Mouse (Mus musculus): ENCODE measurements around the gene Nme7. TPM values are rescaled to one million over a fixed set of nuclear protein-coding genes. Genes with fewer than 3 reads are reported as not detected.

The Nme7 gene
- polyA plus RNA-seq, 1 experiment = 5.1 TPM

GRCm38 (mm10) chr1:164332559-164332958 lies 28.6 kb downstream of the Nme7 start:
- Histone ChIP-seq H3K9me3 (peaks cover 5% of the 10 kb centered on the region), H3K36me3 (replicated peaks; ENCODE audit: low read length) (peaks cover 23% of the 10 kb centered on the region), H3K4me1 (peaks cover 6% of the 10 kb centered on the region; the same call in 1 of the 2 replicates), H3K27me3 (replicated peaks) (no peaks in the 10 kb centered on the region), H3K4me3 (replicated peaks) (no peak overlapping the region)
- no peak for TF ChIP-seq FLI1 (IDR thresholded peaks at IDR 0.05; ENCODE audit: low read length)
- TF ChIP-seq GATA1 (IDR thresholded peaks at IDR 0.05; ENCODE audit: borderline replicate concordance, low read length) = no peak

DNA sequence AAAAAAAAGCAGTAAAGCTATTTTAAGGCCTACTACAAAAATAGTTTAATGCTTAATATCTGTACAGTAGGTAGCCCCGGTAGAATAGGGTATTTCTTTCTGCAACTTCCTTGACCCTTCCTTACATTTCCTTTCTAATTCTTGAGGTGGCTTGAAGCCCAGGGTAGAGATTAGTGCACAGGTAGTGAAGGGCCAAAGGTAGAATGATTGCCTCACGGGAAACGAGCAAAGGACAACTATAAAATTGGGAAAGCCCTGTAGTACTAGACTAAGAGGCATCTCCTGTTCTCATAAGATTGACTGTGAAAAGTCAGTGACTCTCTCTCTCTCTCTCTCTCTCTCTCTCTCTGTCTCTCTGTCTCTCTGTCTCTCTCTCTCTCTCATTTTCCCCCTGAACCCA lies 31.5 kb downstream of the Nme7 start:
- H3K4me1 ChIP-seq = peaks cover 5% of the 10 kb centered on the region; the same call in 1 of the 2 replicates
- H3K36me3 ChIP-seq (replicated peaks; ENCODE audit: low read length) = peaks cover 21% of the 10 kb centered on the region
- no peak overlapping the region for H3K4me3 ChIP-seq (replicated peaks)
- TF ChIP-seq FLI1 (IDR thresholded peaks at IDR 0.05; ENCODE audit: low read length) (no peak), GATA1 (IDR thresholded peaks at IDR 0.05; ENCODE audit: borderline replicate concordance, low read length) (no peak)
- no peaks in the 10 kb centered on the region for H3K27me3 ChIP-seq (replicated peaks)
- H3K9me3 ChIP-seq = peaks cover 5% of the 10 kb centered on the region

DNA sequence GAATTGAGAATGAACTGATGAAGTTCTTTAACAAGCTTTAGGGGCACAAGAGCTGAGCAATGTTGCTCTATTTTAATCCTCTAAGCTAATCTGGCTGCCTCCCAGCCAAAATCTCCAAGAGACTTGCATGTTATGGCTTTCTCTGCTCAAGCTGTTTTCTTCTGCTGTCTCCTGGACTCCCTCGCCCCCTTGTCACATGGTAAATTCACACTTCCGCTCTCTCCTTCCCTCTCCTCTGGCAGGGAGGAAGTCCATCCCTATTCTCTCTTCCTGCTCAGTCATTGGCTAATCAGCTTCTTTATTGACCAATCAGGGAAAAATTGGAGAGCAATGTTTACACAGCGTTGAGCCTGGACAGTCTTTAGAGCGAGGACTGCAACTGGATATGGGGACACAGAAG lies 31.9 kb downstream of the Nme7 start:
- no peaks in the 10 kb centered on the region for H3K27me3 ChIP-seq (replicated peaks)
- TF ChIP-seq FLI1 (IDR thresholded peaks at IDR 0.05; ENCODE audit: low read length) (no peak), GATA1 (IDR thresholded peaks at IDR 0.05; ENCODE audit: borderline replicate concordance, low read length) (no peak)
- H3K4me1 ChIP-seq = peaks cover under 1% of the 10 kb centered on the region; the same call in 1 of the 2 replicates
- no peak overlapping the region for H3K4me3 ChIP-seq (replicated peaks)
- peaks cover 22% of the 10 kb centered on the region for H3K36me3 ChIP-seq (replicated peaks; ENCODE audit: low read length)
- H3K9me3 ChIP-seq = peaks cover 5% of the 10 kb centered on the region

DNA sequence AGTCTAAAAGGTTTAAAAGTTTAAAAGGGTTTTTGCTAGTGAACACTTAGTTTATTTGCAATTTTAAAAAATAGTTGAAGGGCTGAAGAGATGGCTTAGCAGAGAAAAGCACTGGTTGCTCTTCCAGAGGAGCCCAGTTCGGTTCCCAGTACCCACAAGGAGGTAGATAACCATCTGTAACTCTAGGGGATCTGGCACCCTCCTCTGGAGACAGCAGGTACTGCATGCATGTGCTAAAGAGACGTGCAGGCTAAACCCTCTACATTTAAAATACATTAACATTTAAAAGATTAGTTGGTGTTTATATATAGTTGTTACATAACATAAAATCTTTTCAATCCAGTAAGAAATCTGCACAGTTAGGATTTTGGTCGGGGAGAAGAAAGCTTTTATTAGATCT lies 38.2 kb downstream of the Nme7 start:
- H3K36me3 ChIP-seq (replicated peaks; ENCODE audit: low read length) = peaks cover 24% of the 10 kb centered on the region

GRCm38 (mm10) chr1:164353443-164353842 lies 49.5 kb downstream of the Nme7 start:
- TF ChIP-seq GATA1 (IDR thresholded peaks at IDR 0.05; ENCODE audit: borderline replicate concordance, low read length) = no peak
- TF ChIP-seq FLI1 (IDR thresholded peaks at IDR 0.05; ENCODE audit: low read length) = no peak
- no peak overlapping the region for H3K4me3 ChIP-seq (replicated peaks)
- peaks cover 4% of the 10 kb centered on the region for H3K9me3 ChIP-seq

More for the DNA sequence above, 38.2 kb downstream of the Nme7 start:
- Histone ChIP-seq H3K4me3 (replicated peaks) (no peak overlapping the region), H3K4me1 (no peaks in the 10 kb centered on the region), H3K27me3 (replicated peaks) (no peaks in the 10 kb centered on the region), H3K9me3 (0 out of 2 replicates have a peak, but pooled peaks cover 3% of the 10 kb centered on the region)
- no peak for TF ChIP-seq FLI1 (IDR thresholded peaks at IDR 0.05; ENCODE audit: low read length)

DNA sequence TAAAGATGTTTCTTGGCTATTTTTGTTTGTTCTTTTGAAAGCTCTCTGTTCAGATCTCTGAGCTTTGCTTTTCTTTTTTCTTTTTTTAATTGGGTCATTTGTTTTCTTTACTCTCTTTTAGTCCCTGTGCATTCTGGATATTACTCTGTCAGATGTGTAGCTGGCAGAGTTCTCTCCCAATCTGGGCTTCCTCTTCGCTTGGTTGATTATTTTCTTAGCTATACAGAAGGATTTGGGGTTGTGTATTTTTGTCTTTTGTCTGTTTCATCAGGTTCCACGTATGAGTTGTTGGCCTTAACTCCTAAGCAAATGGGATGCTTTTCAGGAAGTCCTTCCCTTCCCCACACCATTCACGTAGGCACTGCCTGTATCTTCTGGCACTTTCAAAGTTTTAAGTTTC lies 54.1 kb downstream of the Nme7 start:
- TF ChIP-seq FLI1 (IDR thresholded peaks at IDR 0.05; ENCODE audit: low read length) (no peak), GATA1 (IDR thresholded peaks at IDR 0.05; ENCODE audit: borderline replicate concordance, low read length) (no peak)
- H3K27me3 ChIP-seq (replicated peaks) = no peaks in the 10 kb centered on the region
- no peak overlapping the region for H3K4me3 ChIP-seq (replicated peaks)

More at GRCm38 (mm10) chr1:164353443-164353842, 49.5 kb downstream of the Nme7 start:
- peaks cover 12% of the 10 kb centered on the region for H3K36me3 ChIP-seq (replicated peaks; ENCODE audit: low read length)
- H3K27me3 ChIP-seq (replicated peaks) = no peaks in the 10 kb centered on the region
- H3K4me1 ChIP-seq = no peaks in the 10 kb centered on the region

DNA sequence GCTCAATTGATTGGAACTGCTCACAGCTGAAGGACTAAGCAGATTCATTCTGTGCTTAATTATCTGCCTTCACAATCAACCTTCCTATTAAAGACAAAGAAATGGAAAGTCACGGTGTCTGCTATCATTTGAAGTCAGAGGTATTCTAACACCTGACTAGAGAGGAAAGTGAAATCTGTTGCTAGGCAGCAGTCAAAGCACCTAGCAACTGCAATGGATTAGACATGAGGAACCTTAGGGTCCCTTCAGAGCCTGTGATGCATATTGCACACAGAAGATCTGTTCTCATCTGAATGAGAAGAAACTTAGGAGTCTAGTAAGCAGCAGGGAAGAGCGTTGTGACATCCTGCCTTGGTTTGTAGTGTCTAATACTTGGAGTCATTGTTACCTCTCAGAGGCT lies 58.1 kb downstream of the Nme7 start:
- Histone ChIP-seq H3K4me3 (replicated peaks) (no peak overlapping the region), H3K27me3 (replicated peaks) (no peaks in the 10 kb centered on the region), H3K4me1 (no peaks in the 10 kb centered on the region), H3K9me3 (no peaks in the 10 kb centered on the region), H3K36me3 (replicated peaks; ENCODE audit: low read length) (peaks cover 2% of the 10 kb centered on the region)
- TF ChIP-seq FLI1 (IDR thresholded peaks at IDR 0.05; ENCODE audit: low read length) (no peak), GATA1 (IDR thresholded peaks at IDR 0.05; ENCODE audit: borderline replicate concordance, low read length) (no peak)

More for the DNA sequence above, 54.1 kb downstream of the Nme7 start:
- Histone ChIP-seq H3K4me1 (no peaks in the 10 kb centered on the region), H3K9me3 (no peaks in the 10 kb centered on the region), H3K36me3 (replicated peaks; ENCODE audit: low read length) (peaks cover 7% of the 10 kb centered on the region)

GRCm38 (mm10) chr1:164366156-164367128 lies 62.5 kb downstream of the Nme7 start:
- Histone ChIP-seq H3K4me1 (no peaks in the 10 kb centered on the region), H3K9me3 (no peaks in the 10 kb centered on the region), H3K4me3 (replicated peaks) (no peak overlapping the region), H3K36me3 (replicated peaks; ENCODE audit: low read length) (no peaks in the 10 kb centered on the region), H3K27me3 (replicated peaks) (no peaks in the 10 kb centered on the region)
- TF ChIP-seq GATA1 (IDR thresholded peaks at IDR 0.05; ENCODE audit: borderline replicate concordance, low read length) (no peak), FLI1 (IDR thresholded peaks at IDR 0.05; ENCODE audit: low read length) (no peak)

- no peaks in the 10 kb centered on the region for H3K27me3 ChIP-seq (replicated peaks)
- H3K4me3 ChIP-seq (replicated peaks) = no peak overlapping the region
- H3K9me3 ChIP-seq = no peaks in the 10 kb centered on the region
- H3K36me3 ChIP-seq (replicated peaks; ENCODE audit: low read length) = peaks cover 3% of the 10 kb centered on the region
- TF ChIP-seq FLI1 (IDR thresholded peaks at IDR 0.05; ENCODE audit: low read length) (no peak), GATA1 (IDR thresholded peaks at IDR 0.05; ENCODE audit: borderline replicate concordance, low read length) (no peak)
- H3K4me1 ChIP-seq = no peaks in the 10 kb centered on the region
Observed at GRCm38 (mm10) chr1:164368152-164368551, 64.2 kb downstream of the Nme7 start.

DNA sequence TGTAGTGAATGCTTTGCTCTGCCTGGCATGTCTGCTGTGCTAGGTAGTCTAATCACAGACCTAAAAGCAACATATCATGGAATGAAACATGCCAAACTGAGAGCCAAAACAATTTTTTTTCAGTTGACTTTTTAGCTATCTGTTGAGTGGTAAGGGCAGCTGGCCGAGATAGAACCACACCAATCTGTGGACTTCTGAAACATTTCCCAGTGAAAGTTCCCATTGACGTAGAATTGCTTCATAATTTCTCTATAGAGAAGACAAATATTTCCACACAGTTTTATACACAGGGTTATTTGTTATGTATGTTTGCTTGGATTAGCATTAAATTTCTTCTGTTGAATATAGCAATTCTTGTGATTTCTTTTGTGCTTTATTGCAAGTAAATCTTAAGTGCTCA lies 65.9 kb downstream of the Nme7 start:
- no peaks in the 10 kb centered on the region for H3K4me1 ChIP-seq
- H3K27me3 ChIP-seq (replicated peaks) = no peaks in the 10 kb centered on the region
- no peak overlapping the region for H3K4me3 ChIP-seq (replicated peaks)
- H3K9me3 ChIP-seq = no peaks in the 10 kb centered on the region
- no peak for TF ChIP-seq FLI1 (IDR thresholded peaks at IDR 0.05; ENCODE audit: low read length)
- no peak for TF ChIP-seq GATA1 (IDR thresholded peaks at IDR 0.05; ENCODE audit: borderline replicate concordance, low read length)
- peaks cover 3% of the 10 kb centered on the region for H3K36me3 ChIP-seq (replicated peaks; ENCODE audit: low read length)
